Mouse (Mus musculus) retina, postnatal 7 days (tissue): ENCODE measurements around the gene Bcap29.
"Not testable (repeated sequence)": the region's sequence is repeated elsewhere in the genome, so short reads cannot be mapped to it uniquely, and the experiment has no call there.

Experiments used
- DNase-seq: peaks from one replicate; pipeline ENCODE4 v3.0.0-alpha.2; 2012; ENCODE audit warnings: low read depth, low spot score

The Bcap29 gene

DNA sequence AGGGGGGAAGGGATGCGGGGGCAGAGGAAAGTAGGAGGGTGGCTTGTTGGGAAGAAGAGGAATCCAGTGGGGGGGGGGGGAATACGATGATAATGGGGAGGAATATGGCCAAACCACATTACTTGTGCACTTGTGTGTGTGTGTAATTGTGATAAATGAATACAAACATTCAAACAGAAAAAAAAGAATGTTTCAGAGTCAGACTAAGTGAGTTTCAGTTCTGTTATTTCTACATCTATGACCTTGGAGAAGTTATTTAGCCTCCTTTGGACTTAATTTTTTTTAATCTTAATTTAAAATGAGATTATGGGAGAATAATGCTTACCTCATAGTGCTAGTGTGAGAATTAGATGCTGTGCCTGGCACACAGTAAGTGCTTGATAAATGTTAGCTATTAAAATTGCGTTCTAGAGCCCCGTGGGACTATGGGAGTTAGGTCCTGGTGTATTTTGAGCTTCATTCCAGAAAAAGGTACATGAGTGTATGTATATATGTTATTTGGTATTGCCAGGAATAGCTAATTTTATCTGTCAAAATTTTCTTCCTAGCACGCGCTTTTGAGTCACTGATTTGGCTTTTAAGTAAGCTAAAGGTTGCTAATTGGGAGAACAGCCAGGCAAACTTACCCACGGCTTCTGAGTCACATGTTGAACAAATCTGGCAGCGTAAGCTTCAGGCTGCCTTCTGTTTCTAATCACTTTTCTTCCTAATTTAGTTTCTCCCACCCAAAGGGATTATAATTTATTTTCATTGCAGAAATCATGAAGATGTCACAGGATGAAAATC, 55.6 kb downstream of the Bcap29 start:
- no peak for DNase-seq

DNA sequence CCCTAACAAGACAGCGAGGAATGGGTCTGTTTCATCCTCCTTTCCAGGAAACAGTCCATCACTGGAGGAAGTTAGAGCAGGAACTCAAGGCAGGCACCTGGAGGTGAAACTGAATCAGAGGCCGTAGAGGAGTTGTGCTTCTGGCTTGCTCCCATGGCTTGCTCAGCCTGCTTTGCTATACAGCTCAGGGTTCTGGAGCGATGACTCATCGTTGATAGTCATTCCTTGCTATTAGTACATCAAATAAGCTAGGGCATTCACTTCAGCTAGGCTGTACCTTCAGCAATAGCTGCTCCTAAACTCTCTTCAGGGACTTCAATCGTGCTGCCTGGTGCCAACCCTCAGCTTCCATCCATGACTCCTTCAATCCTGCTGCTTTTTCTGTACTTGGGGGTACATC, 60.0 kb downstream of the Bcap29 start:
- no peak for DNase-seq

DNA sequence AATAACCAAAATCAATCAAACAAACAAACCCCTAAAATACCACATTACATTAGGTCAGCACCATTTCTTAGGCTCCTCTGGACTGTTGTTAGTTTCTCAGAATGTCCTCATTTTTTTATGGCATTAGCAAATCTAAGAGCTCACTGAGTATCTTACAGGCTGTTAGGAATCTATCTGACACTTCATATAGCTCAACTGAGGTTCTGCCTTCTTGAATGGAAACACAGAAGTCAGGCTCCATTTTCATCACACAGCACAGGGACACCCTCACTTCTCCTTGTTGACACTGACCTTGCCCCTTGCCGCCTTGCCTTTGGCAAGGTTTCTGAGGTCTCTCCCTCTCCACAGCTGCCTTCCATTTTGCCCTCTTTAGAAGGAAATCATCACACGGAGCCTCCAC, 64.7 kb downstream of the Bcap29 start:
- DNase-seq = no peak

DNA sequence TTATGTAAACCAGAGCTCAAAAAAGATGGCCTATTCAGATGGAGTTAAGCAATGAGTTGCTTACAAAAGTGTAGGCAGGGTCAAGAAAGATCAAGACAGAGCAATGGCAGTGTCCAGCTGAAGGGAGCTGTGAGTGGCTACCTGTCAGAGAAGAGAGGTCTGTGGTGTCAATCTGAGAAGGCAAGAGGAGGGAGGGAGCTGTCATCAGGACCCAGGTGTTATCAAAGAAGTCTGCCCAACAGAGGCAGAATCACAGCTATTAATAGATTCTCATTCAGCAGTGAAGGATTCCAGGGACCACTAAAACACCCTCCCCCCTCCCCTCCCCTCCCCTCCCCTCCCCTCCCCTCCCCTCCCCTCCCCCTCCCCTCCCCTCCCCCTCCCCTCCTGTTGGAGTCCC, 65.8 kb downstream of the Bcap29 start:
- no peak for DNase-seq

DNA sequence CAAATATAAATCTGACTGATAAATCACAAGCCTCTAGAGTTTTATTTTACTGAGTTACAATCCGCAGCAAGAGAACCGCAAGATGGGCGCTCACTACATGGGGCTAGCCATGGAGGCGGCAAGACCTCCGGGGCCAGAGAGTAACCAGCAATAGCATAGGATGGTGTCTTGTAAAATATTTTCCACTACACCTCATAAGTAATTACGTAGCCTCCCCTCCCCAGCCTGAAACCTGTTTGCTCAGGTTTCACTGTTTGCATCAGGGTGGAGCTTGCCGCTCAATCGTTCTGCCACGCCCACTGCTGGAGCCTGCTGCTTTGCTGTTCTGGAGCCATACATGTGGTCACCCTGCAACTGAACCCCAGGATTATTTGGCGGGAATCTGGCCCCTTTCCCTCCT, 66.9 kb downstream of the Bcap29 start:
- not testable (repeated sequence) for DNase-seq

DNA sequence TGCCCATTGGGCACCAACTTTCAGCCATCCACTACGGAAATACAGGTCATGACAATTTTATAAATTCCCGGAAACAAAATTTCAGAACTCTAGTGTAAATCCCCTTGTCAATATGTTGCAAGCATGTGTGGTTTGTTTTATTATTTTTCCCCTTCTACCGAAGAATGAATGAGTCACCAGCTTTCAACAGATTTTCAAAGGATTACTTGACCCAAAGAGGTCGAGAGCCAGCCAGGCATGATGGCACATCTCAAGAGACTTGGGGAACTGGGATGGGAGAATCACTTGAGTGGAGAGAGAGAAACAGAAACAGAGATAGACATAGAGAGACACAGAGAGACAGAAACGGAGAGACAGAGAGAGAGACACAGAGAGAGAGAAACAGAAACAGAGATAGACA, 73.7 kb downstream of the Bcap29 start:
- DNase-seq = no peak

DNA sequence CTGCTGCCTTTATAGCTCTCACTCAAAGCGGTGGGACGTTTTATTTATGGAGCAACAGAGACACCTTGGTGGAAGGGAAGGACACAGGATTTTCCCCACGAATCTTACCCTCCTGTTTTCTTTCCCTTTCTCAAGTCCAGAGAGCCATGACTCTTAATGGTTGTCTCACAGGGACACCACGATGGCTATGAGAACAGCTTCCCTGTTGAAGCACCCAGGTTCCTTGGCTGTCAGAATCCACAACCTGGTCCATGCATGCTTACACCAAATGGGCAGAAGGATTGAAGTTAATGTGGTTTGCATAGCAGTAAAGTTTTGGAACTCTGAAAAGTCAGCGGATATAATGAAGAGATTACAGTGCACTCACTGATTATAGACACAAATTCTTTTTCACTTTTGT, 74.5 kb downstream of the Bcap29 start:
- no peak for DNase-seq

DNA sequence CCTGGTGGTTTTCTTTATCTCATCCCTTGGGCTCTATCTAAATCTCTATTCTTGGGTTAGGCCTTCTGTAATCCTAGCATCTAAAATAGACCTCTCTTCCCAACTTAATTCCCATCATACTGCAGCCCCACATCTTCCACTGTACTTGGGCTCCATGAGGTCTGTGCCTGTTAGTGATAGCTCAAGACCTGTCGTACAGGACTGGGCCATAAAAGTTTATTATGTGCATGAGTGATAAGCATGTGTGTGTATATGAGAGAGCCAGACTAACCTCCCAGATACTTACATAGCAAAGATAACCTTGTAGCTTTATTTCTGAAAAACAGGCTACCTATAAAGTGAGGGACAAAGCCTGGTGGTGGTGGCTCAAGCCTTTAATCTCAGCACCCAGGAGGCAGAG, 80.1 kb downstream of the Bcap29 start:
- DNase-seq = no peak

DNA sequence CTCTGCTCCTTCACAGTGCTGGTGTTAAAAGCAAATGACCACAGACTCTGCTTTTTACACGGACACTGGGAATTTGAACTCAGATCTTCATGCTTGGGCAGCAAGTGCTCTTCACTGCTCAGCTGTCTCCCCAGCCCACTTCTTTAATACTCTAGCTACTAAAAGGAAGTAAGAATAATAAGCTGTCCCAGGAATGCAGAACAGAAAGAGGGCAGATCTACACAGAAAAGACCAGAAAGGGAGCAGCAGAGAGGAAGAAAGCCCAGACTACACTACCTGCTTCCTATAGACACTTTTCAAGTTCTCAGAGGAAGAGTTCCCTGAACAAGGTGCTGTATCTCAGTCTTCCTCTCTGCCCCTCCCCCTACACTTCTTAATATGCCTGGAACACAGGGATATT, 83.2 kb downstream of the Bcap29 start:
- no peak for DNase-seq

DNA sequence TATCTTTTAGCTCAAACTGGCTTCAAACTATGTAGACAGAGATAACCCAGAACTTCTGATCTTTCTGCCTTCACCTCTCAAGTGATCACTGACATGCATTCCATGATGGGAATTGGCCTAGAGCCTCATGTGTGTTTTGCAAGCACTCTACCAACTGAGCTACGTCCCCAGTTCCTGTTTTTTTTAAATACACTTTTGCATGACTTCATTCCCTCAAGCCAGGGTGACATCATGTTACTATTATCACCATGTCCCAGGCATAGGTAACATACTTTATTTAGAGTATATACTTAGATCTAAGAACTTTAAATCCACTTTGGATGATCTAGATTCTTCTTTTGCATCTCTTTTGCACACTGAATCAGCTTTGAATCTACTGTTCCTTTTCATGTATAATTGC, 88.4 kb downstream of the Bcap29 start:
- DNase-seq = no peak

DNA sequence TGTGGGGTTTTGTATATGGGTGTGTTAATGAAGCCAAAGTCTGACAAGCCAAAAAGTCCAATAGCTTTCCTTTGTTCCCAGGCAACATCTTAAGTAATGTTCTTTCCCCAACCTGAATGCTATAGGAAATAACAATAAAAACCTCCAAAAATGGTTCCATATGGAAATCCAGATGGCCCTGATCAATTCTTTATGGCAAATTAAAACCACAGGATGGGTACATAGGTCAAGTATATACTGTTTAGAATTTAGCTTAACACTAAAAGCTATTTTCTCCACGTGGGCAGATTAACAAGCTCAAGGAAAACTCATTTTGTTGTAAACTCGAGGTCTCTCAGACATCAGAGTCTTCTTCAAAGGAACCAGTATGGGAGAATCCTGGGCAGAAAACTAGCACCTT, 89.2 kb downstream of the Bcap29 start:
- DNase-seq = no peak

DNA sequence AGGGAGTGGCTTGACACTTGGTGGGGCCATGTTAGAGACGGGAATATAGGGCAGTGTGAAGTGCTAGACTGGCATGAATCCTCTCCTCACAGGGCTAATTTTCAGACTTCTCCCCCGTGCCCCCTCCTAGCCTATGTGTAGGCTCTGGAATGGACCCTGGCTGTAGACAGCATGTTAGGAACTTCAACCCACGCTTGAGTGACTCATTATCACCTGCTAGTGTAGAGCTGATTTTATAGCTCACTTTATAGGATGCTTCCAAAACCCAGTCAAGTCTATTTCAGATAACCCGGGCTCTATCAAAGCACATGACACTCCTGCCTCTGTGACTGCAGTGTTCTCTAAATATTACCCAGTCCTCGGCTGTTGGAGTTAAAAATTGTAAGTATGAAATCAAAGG, 92.9 kb downstream of the Bcap29 start:
- DNase-seq = no peak
